Mouse (Mus musculus) CD4-positive helper T cell, adult 2 months (primary cell): Measurements from ENCODE around the gene Ctnnbl1.

Experiments used
- DNase-seq: peaks from one replicate; pipeline ENCODE4 v3.0.0-alpha.2; 2012; ENCODE audit warnings: low read depth, missing footprints, low spot score

Gene Ctnnbl1

GRCm38 (mm10) chr2:157818576-157819320 lies 81.5 kb downstream of the Ctnnbl1 start:
- no peak for DNase-seq

- no peak for DNase-seq
Observed at GRCm38 (mm10) chr2:157819401-157819800, 82.2 kb downstream of the Ctnnbl1 start.

GRCm38 (mm10) chr2:157821259-157821658 lies 84.1 kb downstream of the Ctnnbl1 start:
- DNase-seq, result no peak

- no peak for DNase-seq
Observed at GRCm38 (mm10) chr2:157823456-157823855, 86.3 kb downstream of the Ctnnbl1 start.

- no peak for DNase-seq
Observed at GRCm38 (mm10) chr2:157824249-157824648, 87.0 kb downstream of the Ctnnbl1 start.

GRCm38 (mm10) chr2:157830101-157830500 lies 92.9 kb downstream of the Ctnnbl1 start:
- no peak for DNase-seq

- DNase-seq, result no peak
Observed at GRCm38 (mm10) chr2:157830620-157831354, 93.6 kb downstream of the Ctnnbl1 start.

GRCm38 (mm10) chr2:157837050-157837449 lies 99.8 kb downstream of the Ctnnbl1 start:
- DNase-seq, result no peak

GRCm38 (mm10) chr2:157838206-157838923 lies 101.2 kb downstream of the Ctnnbl1 start:
- DNase-seq, result no peak

GRCm38 (mm10) chr2:157840641-157841078 lies 103.5 kb downstream of the Ctnnbl1 start:
- no peak for DNase-seq

GRCm38 (mm10) chr2:157841121-157841520 lies 103.9 kb downstream of the Ctnnbl1 start:
- DNase-seq, result no peak

- DNase-seq, result no peak
Observed at GRCm38 (mm10) chr2:157844746-157845145, 107.5 kb downstream of the Ctnnbl1 start.

- DNase-seq, result no peak
Observed at GRCm38 (mm10) chr2:157845831-157846230, 108.6 kb downstream of the Ctnnbl1 start.

GRCm38 (mm10) chr2:157853135-157853534 lies 115.9 kb downstream of the Ctnnbl1 start:
- DNase-seq, result no peak

GRCm38 (mm10) chr2:157855814-157856213 lies 118.6 kb downstream of the Ctnnbl1 start:
- DNase-seq, result no peak

- DNase-seq, result no peak
Observed at GRCm38 (mm10) chr2:157857496-157857895, 120.3 kb downstream of the Ctnnbl1 start.

GRCm38 (mm10) chr2:157858317-157858716 lies 121.1 kb downstream of the Ctnnbl1 start:
- no peak for DNase-seq

GRCm38 (mm10) chr2:157859046-157859701 lies 122.0 kb downstream of the Ctnnbl1 start:
- DNase-seq, result no peak

- no peak for DNase-seq
Observed at GRCm38 (mm10) chr2:157861273-157861944, 124.2 kb downstream of the Ctnnbl1 start.

GRCm38 (mm10) chr2:157862306-157862705 lies 125.1 kb downstream of the Ctnnbl1 start:
- no peak for DNase-seq

GRCm38 (mm10) chr2:157867126-157867525 lies 129.9 kb downstream of the Ctnnbl1 start:
- no peak for DNase-seq
